Mouse (Mus musculus) embryonic facial prominence, embryonic 10.5 days (tissue): ENCODE results near the gene Tbcel. TPM values are rescaled to one million over a fixed set of nuclear protein-coding genes. Genes with fewer than 3 reads are reported as not detected.

Experiments used
- DNase-seq: peaks from one replicate; pipeline ENCODE4 v3.0.0-alpha.2; 2017; ENCODE audit warnings: low spot score
- H3K27ac ChIP-seq: fragments of 300-500 bp; sonication (generic); replicated peaks from 2 replicates; pipeline ENCODE4 v1.5.1; 2016; ENCODE audit warnings: mild to moderate bottlenecking
- H3K27me3 ChIP-seq: fragments of 300-500 bp; sonication (generic); replicated peaks from 2 replicates; pipeline ENCODE4 v1.6.1; 2016; ENCODE audit warnings: low read depth, mild to moderate bottlenecking; ENCODE audit not compliant: poor library complexity, severe bottlenecking
- H3K36me3 ChIP-seq: fragments of 300-500 bp; sonication (generic); replicated peaks from 2 replicates; pipeline ENCODE4 v1.6.1; 2016; ENCODE audit warnings: mild to moderate bottlenecking, moderate library complexity
- H3K4me1 ChIP-seq: fragments of 300-500 bp; sonication (generic); 2 replicates; pipeline ENCODE4 v1.6.1; 2016
- H3K4me3 ChIP-seq: fragments of 300-500 bp; sonication (generic); 2 replicates; pipeline ENCODE4 v1.5.1; 2016; ENCODE audit warnings: mild to moderate bottlenecking, moderate library complexity
- H3K9me3 ChIP-seq: fragments of 300-500 bp; sonication (generic); 2 replicates; pipeline ENCODE4 v1.6.1; 2016; ENCODE audit warnings: mild to moderate bottlenecking
- WGBS: fragments of 180-500 bp; shearing (Covaris S2); methylation state at CpG from one replicate; pipeline ENCODE4 v1.1.7; 2016; 5-methylcytosine and 5-hydroxymethylcytosine counted together
- polyA plus RNA-seq: library from polyadenylated mRNA; unstranded; fragments of >200 nt; fragmentation: Nextera tagmentation; extraction: Ambion mirVana; gene quantifications from 2 replicates; pipeline ENCODE4 v1.2.1, GENCODE M21; 2016

Tbcel gene
- polyA plus RNA-seq, 1 experiment from 2014 or later: 3.5 TPM

DNA sequence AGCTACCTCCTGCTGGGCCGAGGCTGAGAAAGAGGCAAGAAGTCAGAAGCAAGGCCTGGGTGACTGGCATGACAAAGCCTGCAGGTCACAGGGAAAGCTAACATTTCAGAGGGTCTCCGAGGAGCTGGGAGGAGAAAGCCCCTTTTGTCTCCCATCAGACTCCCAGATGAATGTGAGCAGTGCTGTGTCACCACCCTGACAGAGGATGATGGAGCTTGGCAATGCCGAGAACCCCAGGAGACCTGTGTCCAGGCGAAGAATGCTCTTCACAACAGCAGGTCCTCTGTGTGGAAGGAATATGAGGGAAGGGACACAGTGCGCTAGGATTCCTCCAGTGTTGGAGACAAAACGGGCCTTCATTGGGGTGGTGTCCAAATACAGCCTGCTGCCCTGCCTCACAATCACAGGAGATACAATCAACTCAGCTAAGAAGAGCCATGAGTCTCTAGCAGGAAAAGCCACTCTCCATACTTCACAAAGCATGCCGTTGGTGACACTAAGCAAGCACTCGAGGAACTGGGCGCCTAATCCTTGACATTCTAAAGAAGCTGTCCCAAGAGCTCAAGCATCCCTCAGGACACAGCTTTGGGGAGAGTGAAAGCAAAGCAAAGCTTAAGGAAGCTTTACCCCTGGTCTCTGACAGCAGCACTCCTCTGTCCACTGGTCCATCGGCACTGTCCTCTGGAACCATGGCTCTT lies 80.8 kb downstream of the Tbcel start:
- H3K9me3 ChIP-seq: no peaks in the 10 kb centered on the region
- H3K4me3 ChIP-seq: no peak overlapping the region
- 43% methylated on average over 10 of the region's 10 CpGs for WGBS
- DNase-seq: no peak
- no peaks in the 10 kb centered on the region for H3K27me3 ChIP-seq
- no peak overlapping the region for H3K27ac ChIP-seq
- peaks cover 32% of the 10 kb centered on the region for H3K4me1 ChIP-seq
- H3K36me3 ChIP-seq: peaks cover 64% of the 10 kb centered on the region

DNA sequence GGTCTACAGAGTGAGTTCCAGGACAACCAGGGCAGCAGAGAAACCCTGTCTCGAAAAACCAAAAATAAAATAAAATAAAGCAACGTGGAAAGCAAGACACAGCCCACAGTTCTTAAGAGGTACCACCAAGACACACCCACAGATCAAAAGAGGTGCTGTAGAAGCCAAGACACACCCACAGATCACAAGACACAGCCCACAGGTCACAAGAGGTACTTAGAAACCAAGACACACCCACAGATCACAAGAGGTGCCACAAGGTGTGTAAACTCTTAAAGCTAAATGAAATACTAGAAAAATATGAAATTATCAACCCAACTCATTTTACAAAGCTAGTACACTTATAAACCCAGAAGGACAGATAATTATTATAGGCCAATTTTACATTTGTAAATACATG lies 84.0 kb downstream of the Tbcel start:
- Histone ChIP-seq H3K9me3 (no peaks in the 10 kb centered on the region), H3K27me3 (no peaks in the 10 kb centered on the region), H3K27ac (no peak overlapping the region), H3K4me3 (no peak overlapping the region), H3K4me1 (peaks cover 18% of the 10 kb centered on the region), H3K36me3 (peaks cover 51% of the 10 kb centered on the region)
- no peak for DNase-seq
- WGBS: 91% methylated on average over 2 of the region's 2 CpGs

DNA sequence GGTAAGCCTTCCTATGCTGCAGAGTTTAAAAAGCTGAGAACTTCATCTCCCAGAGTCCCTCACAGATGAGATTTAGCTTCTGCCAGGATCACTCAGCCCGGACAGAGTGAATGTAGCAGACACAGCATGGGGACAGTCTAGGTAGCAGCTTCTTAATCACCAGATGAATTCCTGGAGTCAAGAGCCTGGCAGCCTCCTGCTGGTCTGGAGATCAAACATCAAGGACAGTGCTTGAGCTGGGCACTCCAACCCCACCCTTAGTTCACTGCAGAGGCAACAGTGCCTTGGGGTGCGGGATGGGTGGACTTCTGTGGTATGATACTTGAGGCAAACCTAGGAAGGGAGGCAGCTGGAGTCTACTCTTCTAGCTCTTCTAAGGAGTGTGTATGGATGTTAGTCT lies 87.9 kb downstream of the Tbcel start:
- Histone ChIP-seq H3K27me3 (no peaks in the 10 kb centered on the region), H3K4me3 (no peak overlapping the region), H3K36me3 (peaks cover 66% of the 10 kb centered on the region), H3K9me3 (no peaks in the 10 kb centered on the region), H3K27ac (no peak overlapping the region), H3K4me1 (peaks cover 19% of the 10 kb centered on the region)
- no peak for DNase-seq
- WGBS: 73% methylated on average over 2 of the region's 2 CpGs

DNA sequence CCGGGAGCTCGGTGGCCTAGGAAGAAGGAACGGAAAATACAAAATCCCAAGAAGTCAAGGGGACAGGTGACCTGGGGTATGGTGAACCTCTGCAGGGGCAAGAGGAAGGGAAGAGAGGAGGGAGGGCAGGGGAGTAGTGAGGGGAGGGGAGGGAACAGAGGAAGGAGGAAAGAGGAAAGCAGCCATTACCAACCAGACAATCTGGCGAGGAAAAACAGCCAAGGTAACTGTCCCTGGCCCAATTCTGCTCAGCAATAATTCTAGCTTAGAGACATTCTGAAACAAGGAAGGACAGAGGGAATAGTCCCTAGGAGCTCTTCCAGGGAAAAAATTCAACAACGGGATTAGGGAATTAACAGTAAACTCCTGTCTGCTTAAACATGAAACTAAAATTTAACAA lies 88.8 kb downstream of the Tbcel start:
- no peak for DNase-seq
- Histone ChIP-seq H3K4me3 (no peak overlapping the region), H3K27ac (no peak overlapping the region), H3K27me3 (no peaks in the 10 kb centered on the region), H3K36me3 (peaks cover 66% of the 10 kb centered on the region), H3K4me1 (peaks cover 28% of the 10 kb centered on the region), H3K9me3 (no peaks in the 10 kb centered on the region)
- 85% methylated on average over 5 of the region's 5 CpGs for WGBS

DNA sequence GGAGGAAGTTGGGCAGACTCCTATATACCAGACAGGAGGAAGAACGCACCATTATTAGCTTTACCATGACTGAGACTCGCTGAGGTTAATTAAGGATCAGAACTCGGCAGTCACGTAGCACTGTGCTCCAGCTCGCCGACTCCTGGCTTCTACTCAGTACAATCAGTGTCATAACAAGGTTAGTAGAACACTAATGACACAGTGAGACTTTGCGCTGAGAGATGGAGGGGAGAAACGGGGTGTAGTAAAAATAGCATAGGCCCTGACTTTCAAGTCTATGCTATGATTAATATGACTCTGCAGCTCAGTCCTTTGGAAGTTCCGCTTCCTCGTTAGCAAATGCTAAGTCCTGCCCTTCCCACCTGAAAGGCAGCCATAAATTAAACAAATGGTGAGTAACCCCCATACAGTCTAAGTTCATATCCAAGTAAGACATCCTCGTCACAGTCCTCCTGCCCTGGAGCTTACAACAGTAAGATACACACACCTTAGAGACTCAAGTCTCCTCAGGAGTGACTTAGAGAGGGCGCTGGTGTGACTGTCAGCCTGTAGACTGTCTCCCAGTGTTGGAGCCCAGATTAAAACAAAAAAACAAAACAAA lies 90.2 kb downstream of the Tbcel start:
- H3K9me3 ChIP-seq: no peaks in the 10 kb centered on the region
- no peak overlapping the region for H3K27ac ChIP-seq
- WGBS: 92% methylated on average over 12 of the region's 12 CpGs
- H3K4me1 ChIP-seq: peaks cover 33% of the 10 kb centered on the region
- no peak overlapping the region for H3K4me3 ChIP-seq
- no peak for DNase-seq
- H3K27me3 ChIP-seq: no peaks in the 10 kb centered on the region
- H3K36me3 ChIP-seq: peaks cover 73% of the 10 kb centered on the region

DNA sequence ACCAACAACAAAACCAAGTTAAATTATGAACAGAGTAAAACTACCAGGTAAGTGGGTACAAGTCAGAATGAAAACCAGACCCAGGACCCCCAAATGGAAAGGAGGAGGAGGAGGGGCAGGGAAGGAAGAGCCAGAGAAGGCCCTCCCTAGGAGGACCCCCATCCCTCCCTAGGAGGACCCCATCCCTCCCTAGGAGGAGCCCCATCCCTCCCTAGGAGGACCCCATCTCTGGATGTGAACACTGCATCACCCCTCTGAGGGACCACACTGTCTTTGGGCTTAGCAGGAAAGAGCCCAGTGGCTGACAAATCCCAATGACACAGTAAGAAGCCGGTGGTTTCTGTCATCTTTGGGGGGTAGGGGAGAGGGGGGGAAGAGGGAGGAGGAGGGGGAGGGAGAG lies 92.4 kb downstream of the Tbcel start:
- no peaks in the 10 kb centered on the region for H3K9me3 ChIP-seq
- 0 out of 2 replicates have a peak overlapping the region, but pooled peaks have one; percentile 19 for H3K27ac ChIP-seq
- peaks cover 52% of the 10 kb centered on the region for H3K36me3 ChIP-seq
- DNase-seq: no peak
- H3K4me3 ChIP-seq: no peak overlapping the region
- no peaks in the 10 kb centered on the region for H3K27me3 ChIP-seq
- 38% methylated on average over 1 of the region's 1 CpGs for WGBS
- peaks cover 33% of the 10 kb centered on the region for H3K4me1 ChIP-seq

DNA sequence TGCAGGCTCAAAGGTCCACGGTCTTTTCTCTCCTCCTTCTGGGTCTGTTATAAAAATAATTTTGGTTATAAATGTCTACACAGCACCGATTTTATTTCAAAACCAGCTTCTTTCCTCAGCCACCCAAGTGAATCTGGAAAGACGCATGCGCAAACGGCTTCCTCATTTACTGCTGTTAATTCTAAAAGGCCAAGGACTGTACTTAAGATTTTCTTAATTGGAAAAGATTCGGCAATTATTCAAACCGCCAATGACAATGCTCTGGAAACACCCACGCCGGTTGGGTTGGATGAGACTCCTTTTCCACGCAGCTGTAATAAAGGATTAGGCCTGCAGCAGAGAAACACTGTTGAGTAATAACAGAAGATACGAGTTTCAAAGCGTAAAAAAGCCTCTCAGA lies 94.3 kb downstream of the Tbcel start:
- Histone ChIP-seq H3K9me3 (no peaks in the 10 kb centered on the region), H3K4me3 (no peak overlapping the region), H3K36me3 (peaks cover 45% of the 10 kb centered on the region), H3K27ac (no peak overlapping the region), H3K27me3 (no peaks in the 10 kb centered on the region), H3K4me1 (peaks cover 33% of the 10 kb centered on the region)
- WGBS: 86% methylated on average over 12 of the region's 12 CpGs
- DNase-seq: no peak

DNA sequence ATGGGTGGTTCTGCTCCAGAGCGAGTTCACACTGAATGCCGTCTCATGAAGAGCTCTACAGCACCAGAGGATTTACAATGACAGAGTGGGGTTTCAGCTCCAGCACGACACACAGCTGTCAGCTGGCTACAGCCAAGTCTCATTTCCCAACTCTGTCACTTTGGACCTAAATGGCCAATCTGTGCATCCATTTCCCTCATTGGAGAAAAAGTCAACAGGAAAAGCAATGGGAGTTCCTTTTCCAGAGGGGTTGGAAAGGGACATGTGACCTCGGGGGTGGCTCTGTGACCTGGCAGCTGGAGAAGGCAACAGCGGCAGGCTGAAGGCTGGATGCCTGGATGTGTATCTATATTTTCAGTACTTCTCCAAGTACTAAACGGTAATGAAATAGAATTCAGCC lies 96.3 kb downstream of the Tbcel start:
- Histone ChIP-seq H3K4me3 (no peak overlapping the region), H3K36me3 (peaks cover 28% of the 10 kb centered on the region), H3K9me3 (no peaks in the 10 kb centered on the region), H3K27ac (no peak overlapping the region), H3K27me3 (no peaks in the 10 kb centered on the region), H3K4me1 (peaks cover 28% of the 10 kb centered on the region)
- WGBS: 90% methylated on average over 6 of the region's 6 CpGs
- DNase-seq: no peak

DNA sequence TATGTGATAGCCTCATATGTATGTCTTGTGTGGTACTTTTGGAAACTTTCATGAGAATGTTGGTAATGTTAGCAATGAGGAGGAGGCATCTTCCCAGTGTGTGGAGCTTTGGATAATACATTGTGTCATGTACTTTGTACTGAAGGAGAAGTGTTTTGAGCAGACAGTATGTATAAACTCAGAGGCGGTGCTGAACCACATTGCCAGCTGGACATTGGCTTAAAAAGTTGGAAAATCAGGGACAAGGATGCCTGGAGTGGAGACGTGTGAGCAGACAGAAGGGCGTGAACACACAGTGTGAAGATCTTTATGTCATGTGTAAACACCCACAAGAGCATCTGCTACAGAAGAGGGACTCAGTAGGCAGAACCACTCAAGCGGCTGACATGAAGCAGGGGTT lies 101.9 kb downstream of the Tbcel start:
- no peak overlapping the region for H3K27ac ChIP-seq
- H3K4me1 ChIP-seq: no peaks in the 10 kb centered on the region
- no peaks in the 10 kb centered on the region for H3K9me3 ChIP-seq
- H3K27me3 ChIP-seq: no peaks in the 10 kb centered on the region
- 82% methylated on average over 4 of the region's 4 CpGs for WGBS
- no peak overlapping the region for H3K4me3 ChIP-seq
- no peaks in the 10 kb centered on the region for H3K36me3 ChIP-seq
- DNase-seq: no peak

DNA sequence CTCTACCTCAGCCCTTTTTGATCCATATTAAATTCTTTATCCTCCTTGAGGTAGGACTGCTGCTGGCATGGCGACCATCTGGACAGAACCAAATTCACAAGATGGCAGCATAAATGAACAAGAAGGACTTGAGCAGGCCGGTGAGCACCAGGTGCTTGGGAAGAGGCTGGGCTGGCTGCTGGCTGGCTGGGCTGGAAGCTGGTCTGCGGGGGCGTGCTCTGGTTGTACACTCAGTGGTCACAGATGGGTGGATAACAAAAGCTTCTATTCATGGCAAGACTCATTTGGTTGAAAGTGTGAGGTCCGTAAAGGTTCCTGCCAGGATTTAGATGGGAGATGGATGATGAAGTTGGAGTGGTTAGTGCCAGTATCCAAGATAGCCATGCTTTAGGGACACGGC lies 106.1 kb downstream of the Tbcel start:
- Histone ChIP-seq H3K27me3 (no peaks in the 10 kb centered on the region), H3K27ac (no peak overlapping the region), H3K4me3 (no peak overlapping the region), H3K36me3 (no peaks in the 10 kb centered on the region), H3K4me1 (no peaks in the 10 kb centered on the region), H3K9me3 (no peaks in the 10 kb centered on the region)
- WGBS: 74% methylated on average over 6 of the region's 6 CpGs
- DNase-seq: no peak

DNA sequence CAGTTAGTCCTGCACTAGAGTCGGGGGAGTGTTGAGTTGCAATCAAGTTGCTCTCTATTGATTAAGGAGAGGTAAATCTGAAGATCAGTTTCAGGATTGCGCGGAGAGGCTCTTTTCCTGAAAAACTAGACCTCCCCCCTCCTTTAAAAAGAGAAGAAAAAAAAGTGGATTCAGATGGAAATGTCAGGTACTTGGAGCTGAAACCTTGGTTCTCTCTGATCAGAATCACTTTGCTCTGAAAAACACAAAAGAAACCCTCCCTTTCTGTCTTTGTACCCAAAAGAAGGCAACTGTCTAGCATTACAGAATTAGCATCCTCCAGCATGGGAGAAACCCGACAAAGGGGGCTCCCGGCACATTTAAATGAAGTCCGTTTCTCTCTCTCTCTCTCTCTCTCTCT lies 107.8 kb downstream of the Tbcel start, which contains the start of gene Tecta:
TSS of gene Tecta (minus strand) at position 101 of the 400 bp plus-strand sequence.
- H3K27ac ChIP-seq: no peak within 1 kb of the TSS
- H3K9me3 ChIP-seq: no peaks in the 10 kb centered on the region
- no peak for DNase-seq
- no peaks in the 10 kb centered on the region for H3K27me3 ChIP-seq
- no peak within 1 kb of the TSS for H3K4me3 ChIP-seq
- no peaks in the 10 kb centered on the region for H3K36me3 ChIP-seq
- H3K4me1 ChIP-seq: 0 out of 2 replicates have a peak, but pooled peaks cover 2% of the 10 kb centered on the region
- WGBS: 65% methylated on average over 6 of the region's 6 CpGs

DNA sequence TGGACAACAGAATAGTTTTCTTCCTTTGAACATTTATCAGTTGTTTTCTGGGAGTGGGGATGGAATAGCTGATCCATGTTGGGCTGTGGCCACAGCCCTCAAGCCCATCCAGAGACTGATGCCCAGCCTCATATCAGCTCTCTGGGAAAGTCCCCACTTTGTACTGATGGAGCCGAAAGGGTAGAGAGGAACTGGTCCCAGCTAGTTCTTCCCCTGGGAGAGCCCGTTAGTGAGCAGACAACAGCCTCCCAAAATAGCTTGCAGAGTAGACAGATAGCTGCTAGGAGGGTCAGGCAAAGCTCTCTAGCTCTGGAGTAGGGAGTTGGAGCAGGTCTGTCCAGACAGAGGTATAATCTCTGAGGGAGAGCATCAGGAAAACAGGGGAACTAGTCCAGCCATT lies 111.5 kb downstream of the Tbcel start:
- Histone ChIP-seq H3K27me3 (no peaks in the 10 kb centered on the region), H3K9me3 (no peaks in the 10 kb centered on the region), H3K27ac (no peak overlapping the region), H3K4me3 (no peak overlapping the region), H3K4me1 (peaks cover 18% of the 10 kb centered on the region), H3K36me3 (no peaks in the 10 kb centered on the region)
- no peak for DNase-seq
- WGBS: 77% methylated on average over 2 of the region's 2 CpGs

DNA sequence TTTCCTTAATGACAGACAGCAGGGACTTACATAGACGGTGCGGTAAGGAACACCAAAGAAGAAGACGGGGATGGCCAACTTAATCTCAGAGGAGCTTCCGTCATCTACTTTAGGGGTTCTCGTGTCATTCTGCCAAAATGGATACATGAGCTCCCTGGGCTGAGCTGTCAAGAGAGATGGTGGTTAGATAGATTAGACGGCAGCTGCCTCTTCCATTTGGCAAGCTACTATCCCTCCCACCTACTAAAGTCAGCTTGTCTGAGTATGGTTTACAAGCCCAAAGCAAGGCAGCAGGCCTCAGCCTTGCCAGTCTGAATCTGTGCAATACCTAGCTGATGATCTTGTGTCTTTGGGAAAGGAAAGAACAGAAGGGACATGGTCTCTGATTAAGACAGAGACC lies 112.7 kb downstream of the Tbcel start:
- 91% methylated on average over 6 of the region's 6 CpGs for WGBS
- Histone ChIP-seq H3K27me3 (no peaks in the 10 kb centered on the region), H3K4me1 (peaks cover 18% of the 10 kb centered on the region), H3K36me3 (no peaks in the 10 kb centered on the region), H3K9me3 (no peaks in the 10 kb centered on the region), H3K4me3 (no peak overlapping the region), H3K27ac (no peak overlapping the region)
- DNase-seq: no peak
